Mouse (Mus musculus) ovary, postnatal 36 days (tissue): ENCODE measurements around the gene Clk1.
A peak's percentile ranks its signal among the peaks of the same experiment; 100 is the strongest.
"Not testable (repeated sequence)": the region's sequence is repeated elsewhere in the genome, so short reads cannot be mapped to it uniquely, and the experiment has no call there.

Experiments
- DNase-seq: peaks from one replicate; pipeline ENCODE4 v3.0.0; 2022; ENCODE audit warnings: low spot score, mixed read lengths

Clk1 gene

GRCm38 (mm10) chr1:58407321-58407720 is 16.5 kb downstream of the Clk1 start:
- no peak for DNase-seq

GRCm38 (mm10) chr1:58403745-58404144 is 20.1 kb downstream of the Clk1 start:
- DNase-seq: no peak

- no peak for DNase-seq
These were observed 22.5 kb downstream of the Clk1 start for GRCm38 (mm10) chr1:58401396-58401795.

- no peak for DNase-seq
These were observed 26.1 kb downstream of the Clk1 start for GRCm38 (mm10) chr1:58397731-58398130.

GRCm38 (mm10) chr1:58396179-58396578 is 27.7 kb downstream of the Clk1 start:
- DNase-seq: no peak

- DNase-seq: no peak
These were observed 28.5 kb downstream of the Clk1 start for GRCm38 (mm10) chr1:58395341-58395740.

- peak; percentile 54 for DNase-seq
These were observed 30.3 kb downstream of the Clk1 start for GRCm38 (mm10) chr1:58393284-58394195.

- DNase-seq: peak; percentile 94
These were observed 31.1 kb downstream of the Clk1 start, which contains the start of gene Bzw1 for GRCm38 (mm10) chr1:58392652-58393283. TSS of gene Bzw1 (plus strand) at chr1:58392898.

GRCm38 (mm10) chr1:58392268-58392651 is 31.6 kb downstream of the Clk1 start:
- no peak for DNase-seq

DNA sequence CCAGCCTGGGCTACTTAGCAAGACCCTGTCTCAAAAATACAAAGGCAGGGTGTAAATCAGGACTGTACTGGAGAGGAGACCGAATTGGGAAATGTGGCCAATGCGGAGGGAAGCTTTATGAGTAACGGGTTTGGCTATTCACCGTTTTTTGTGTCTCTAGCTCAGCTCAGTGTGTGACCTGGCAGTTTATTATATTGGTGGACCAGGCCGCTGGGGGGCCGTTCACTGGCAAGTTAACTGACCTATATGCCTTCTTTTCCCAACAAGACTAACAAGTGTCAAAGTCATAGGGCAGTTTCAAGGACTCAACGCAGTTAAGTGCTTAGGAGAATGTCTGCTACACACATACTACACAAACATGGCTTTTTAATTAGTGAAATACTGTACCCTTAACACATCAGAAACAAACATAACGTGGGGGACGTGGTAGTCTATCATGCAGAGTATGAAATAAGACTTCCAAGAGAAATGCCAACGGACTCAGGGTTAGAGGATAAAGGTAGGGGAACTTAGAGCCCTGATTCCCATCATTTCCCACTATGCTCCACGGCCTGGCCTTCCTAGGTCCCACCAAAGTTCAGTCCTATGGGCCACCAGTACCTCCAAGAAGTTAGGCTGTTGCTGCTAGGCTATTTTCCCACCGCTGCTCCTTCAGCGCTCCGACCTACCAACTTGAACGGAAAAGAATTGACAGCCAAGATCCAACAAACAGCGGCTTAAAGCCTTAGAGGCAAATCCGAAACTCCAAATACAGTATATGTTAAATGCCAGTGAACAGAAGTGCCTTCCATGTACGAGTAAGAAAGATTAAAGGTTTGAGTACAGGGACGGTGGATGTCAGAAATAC is 32.2 kb downstream of the Clk1 start:
- DNase-seq: no peak

DNA sequence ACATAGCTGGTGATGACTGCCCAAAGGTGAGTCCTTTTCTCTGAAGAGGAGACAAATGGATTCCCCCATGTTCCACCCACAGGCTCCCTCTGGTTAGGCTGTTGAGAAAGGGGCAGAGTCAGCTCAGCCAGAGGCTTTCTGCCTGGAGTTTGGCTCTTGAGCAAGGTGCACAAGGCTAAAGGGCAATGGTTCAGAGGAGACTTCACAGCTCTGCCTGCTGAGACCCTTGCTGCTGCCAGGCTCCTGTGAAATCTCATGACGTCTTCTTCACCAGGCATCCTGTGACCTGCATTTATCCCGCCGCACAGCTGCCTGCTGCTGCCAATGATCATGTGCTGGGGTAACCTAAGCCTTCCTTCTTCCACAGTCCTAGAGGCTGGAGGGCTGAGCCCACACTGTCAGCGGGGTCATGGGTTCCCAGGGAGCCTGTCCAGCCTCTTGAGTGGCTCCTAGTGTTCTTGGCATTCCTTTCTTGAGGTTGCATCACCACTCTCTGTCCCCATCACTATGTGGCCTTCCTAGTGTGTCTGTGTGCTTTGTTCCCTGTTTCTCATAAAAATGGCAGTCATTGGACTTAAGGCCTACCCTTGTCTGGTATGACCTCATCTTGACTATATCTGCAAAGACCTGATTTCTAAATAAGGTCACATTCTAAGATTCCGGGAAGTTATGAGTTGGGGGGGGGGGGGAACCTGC is 41.1 kb downstream of the Clk1 start:
- DNase-seq: no peak

DNA sequence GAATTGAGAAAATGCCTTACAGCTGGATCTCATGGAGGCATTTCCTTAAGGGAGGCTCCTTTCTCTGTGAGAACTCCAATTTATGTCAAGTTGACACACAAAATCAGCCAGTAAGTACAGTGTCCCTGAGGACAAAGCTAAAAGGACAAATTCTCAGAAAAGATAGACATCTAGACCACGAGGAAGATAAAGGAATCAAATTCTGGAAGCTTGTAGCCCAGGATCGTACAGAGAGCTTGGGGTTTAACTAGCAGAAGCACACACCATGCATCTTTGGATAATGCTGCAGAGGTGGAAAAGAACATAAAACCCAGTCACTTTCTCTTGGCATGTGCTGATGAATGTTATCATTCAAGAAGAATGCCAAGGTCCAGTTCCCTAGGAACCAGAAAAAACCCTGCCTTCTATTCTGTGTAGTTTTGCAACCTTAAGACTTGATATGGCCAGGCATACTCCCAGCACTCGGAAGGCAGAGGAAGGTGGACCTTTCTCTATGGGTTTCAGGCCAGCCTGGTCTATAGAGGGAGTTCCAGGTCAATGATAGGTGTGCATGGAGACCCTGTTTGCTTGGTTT is 48.2 kb downstream of the Clk1 start:
- DNase-seq: no peak

- not testable (repeated sequence) for DNase-seq
These were observed 49.6 kb downstream of the Clk1 start for GRCm38 (mm10) chr1:58374266-58374665.

DNA sequence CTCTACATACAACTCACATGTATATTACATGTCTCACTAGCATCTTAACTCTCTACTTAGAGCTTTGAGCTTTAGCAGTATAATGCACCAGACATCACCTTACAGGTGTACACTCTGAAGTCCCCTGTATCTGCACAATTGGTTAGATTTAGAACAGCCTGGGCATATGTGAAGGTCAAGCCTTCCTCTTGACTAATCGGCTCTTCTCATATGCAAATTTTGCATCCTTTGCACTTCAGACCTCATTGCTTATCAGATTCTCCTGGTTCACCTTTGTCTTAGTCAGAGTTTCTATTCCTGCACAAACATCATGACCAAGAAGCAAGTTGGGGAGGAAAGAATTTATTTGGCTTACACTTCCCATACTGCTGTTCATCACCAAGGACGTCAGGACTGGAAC is 54.1 kb downstream of the Clk1 start:
- no peak for DNase-seq

DNA sequence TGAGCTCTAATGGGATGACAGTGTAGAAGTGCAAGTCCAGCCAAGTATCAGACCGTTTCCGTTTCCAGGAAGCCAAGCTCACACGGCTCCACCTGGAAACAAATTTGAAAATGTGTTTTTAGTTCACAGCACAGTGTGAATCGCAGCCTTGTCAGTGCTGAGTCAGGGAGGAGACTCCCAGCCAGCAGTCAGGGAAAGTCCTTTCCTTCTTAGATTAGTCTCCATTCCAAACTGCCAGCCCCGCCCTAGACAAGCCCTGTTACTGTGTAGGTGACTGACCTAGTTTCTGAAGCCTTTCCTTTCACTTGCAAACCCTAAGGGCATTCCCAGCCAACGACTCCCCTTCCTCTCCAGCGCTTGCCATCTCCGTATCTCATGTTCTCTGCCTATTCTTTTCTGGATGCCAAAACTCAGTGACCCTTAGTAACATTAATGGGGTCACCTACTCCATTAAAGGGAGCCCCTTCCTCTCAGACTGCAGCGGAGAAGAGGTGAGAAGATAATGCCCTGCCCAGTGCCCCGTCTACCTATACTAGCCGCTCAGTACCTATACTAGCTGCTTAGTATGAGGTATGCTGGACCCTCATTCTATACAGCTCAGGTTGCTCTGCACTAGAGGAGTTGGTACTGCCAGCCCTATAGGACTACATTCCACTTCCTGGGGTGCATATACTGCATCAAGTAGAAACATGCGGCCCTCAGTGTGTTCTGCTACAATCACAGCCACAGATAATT is 57.0 kb downstream of the Clk1 start:
- DNase-seq: no peak

DNA sequence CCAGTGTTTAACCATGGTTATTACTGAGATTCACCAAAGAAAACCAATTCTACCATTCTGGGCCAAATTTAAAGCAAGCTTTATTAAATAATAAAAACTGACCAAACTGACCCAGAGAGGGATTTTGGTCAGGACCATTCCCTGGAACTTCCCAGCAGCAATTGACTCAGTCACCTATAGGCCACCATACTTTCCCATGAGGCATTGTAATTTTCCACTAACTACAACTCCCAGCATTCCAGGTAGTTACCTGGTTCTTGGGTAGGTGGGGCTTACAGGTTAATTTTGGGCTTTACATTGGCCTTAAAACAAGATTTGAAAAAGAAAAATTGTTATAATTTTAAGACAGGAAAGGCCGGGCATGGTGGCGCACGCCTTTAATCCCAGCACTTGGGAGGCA is 58.0 kb downstream of the Clk1 start:
- no peak for DNase-seq

DNA sequence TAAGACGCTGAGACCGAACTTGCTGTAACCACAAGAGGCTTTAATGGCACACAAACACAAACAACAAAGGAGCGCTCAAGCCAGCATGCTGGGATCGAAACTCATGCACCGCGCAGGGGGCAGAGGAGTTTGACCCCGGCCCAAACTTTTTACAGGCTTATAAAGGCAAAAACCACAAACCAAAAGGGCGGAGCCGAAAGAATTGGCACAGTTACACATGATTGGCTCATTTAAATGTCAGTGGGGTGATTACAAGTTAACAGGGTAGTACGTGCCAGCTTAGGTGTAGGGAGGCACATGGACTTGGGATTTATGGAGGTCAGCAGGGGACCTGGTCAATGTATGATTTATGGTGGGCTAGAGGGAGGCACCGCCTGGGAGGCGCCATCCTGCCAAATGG is 59.3 kb downstream of the Clk1 start:
- no peak for DNase-seq

DNA sequence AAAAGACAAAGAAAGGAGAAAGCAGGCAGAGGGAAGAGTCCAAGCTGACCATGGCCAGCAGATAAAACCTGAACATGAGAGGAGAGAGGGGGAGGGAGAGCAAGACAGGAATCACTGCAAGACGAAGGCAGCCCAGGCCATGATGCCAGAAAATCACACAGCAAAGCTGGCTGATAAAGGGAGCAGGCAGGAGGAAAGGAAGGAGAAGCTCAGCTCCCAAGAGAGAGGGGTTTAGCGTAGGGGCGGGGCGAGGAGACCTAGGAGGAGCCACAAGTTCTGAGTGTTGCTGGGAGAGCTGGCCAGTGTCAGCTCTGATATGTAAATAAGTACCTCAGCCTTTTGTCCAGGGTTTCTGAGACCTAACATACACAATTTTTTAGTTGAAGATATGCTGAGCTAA is 61.6 kb downstream of the Clk1 start:
- no peak for DNase-seq
